Mouse (Mus musculus) cerebellum, adult (tissue): ENCODE data around the gene Slc25a41.

Experiments used
- ATAC-seq: cut with Nextera tagmentation; 2 replicates; pipeline ENCODE4 v1.9.2; 2017; ENCODE audit warnings: mild to moderate bottlenecking, moderate library complexity, mixed read lengths; ENCODE audit not compliant: insufficient number of reproducible peaks, low FRiP score, low TSS enrichment

Slc25a41 gene

GRCm38 (mm10) chr17:56997029-56997667 is 44.3 kb downstream of the Slc25a41 start, which contains the start of gene Alkbh7:
Alkbh7 (plus strand) TSS chr17:56997339.
- peak; percentile 97 for ATAC-seq

GRCm38 (mm10) chr17:56996506-56996905 is 44.9 kb downstream of the Slc25a41 start:
- ATAC-seq = no peak

- no peak for ATAC-seq
Observed at GRCm38 (mm10) chr17:56995046-56995445, 46.4 kb downstream of the Slc25a41 start.

DNA sequence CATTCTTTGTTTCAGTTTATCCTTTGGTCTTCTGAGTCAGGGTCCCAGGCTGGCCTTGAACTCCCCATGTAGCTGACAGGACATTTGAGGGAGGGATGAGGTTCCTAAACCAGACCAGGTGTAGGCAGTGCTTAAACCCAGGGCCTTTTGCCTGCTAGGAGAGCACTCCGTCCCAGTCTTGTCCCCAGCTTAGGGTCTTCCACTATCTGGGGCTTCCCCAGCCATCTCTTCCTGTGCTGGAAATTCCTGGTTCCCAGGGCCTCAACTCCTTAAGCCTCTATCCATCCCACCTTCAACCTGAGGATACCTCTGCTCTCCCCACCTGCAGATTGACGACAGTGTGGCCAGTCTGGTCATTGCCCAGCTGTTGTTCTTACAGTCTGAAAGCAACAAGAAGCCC is 50.5 kb downstream of the Slc25a41 start:
- no peak for ATAC-seq

GRCm38 (mm10) chr17:56990115-56990746 is 51.2 kb downstream of the Slc25a41 start, which contains the start of gene Clpp:
Clpp (plus strand) TSS chr17:56990305.
- peak; percentile 97 for ATAC-seq

- peak; percentile 83 for ATAC-seq
Observed at GRCm38 (mm10) chr17:56989467-56990114, 51.9 kb downstream of the Slc25a41 start.

- no peak for ATAC-seq
Observed at GRCm38 (mm10) chr17:56988921-56989430, 52.5 kb downstream of the Slc25a41 start.

- ATAC-seq = no peak
Observed at GRCm38 (mm10) chr17:56988441-56988840, 53.0 kb downstream of the Slc25a41 start.

DNA sequence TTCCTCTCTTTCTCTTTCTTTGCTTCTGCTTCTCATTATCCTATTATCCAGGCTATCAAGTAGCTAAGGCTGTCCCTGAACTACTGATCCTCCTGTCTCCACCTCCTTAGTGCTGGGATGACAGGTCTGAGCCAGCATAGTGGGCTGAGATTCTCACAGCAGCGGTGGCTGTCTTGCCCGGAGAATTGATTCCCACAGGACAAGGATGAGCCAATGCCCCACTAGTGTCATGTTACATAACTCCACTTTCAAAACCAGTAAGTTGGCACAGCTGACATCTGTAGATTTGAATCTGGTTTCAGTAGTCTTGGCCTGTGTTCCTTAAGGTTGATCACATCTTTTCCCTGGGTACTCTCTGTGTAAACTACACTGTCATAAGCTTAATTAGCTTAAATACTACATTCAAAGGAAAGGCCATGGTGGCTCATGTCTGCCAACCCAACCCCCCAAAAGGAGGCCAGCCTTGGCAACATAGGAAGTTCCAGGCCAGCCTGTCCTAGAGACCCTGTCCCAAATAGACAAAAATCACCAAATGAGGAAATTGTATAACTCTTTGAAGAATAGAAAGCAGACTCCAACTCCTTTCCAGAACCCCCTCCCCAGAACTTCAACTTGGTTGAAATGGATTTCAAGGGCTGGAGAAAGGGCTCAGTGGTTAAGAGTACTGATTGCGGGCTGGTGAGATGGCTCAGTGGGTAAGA is 55.2 kb downstream of the Slc25a41 start:
- ATAC-seq = no peak

DNA sequence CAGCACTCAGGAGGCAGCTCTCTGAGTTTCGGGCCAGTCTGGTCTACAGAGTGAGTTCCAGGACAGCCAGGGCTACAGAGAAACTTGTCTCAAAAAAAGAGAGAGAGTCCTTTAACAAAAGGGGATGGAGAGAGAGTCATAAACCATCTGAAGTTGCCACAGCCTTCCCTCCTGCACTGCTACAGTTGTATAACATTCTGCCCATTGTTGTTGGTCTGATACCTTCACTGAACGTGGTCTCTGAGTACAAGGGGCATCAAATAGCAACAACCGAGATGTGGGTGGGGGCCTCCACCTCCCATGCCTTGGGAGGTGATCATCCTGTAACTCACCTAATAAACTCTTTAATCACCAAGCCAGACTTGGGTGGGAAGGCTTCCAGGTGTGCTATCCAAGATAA is 55.8 kb downstream of the Slc25a41 start:
- ATAC-seq = no peak

- no peak for ATAC-seq
Observed at GRCm38 (mm10) chr17:56984886-56985285, 56.6 kb downstream of the Slc25a41 start.
